Mouse (Mus musculus) CH12.LX (cell line): ENCODE results near the gene Cmas.

ENCODE experiments used
- CTCF ChIP-seq, 2 experiments: IDR thresholded peaks in 1 of 2; conservative IDR thresholded peaks in 1 of 2; 2 replicates each; pipeline ENCODE4 v1.5.1; 2011 to 2012; ENCODE audit warnings: low read depth in 2 of 2, low read length in 2 of 2, improper control_type of control experiment in 1 of 2, inconsistent platforms in 1 of 2, mild to moderate bottlenecking in 1 of 2, moderate library complexity in 1 of 2
- E2F4 ChIP-seq: IDR thresholded peaks from 2 replicates; pipeline ENCODE4 v1.6.1; 2011; ENCODE audit warnings: low read depth, low read length, improper control_type of control experiment; ENCODE audit not compliant: insufficient replicate concordance
- ELF1 ChIP-seq: IDR thresholded peaks from 2 replicates; pipeline ENCODE4 v1.6.1; 2014; ENCODE audit warnings: low read depth, mild to moderate bottlenecking, inconsistent platforms, low read length, improper control_type of control experiment
- EP300 ChIP-seq: IDR thresholded peaks from 2 replicates; pipeline ENCODE4 v1.6.1; 2011; ENCODE audit warnings: low read length, improper control_type of control experiment
- IRF4 ChIP-seq: IDR thresholded peaks from 2 replicates; pipeline ENCODE4 v1.6.1; 2014; ENCODE audit warnings: low read depth, mild to moderate bottlenecking, inconsistent platforms, low read length, improper control_type of control experiment
- JUND ChIP-seq: conservative IDR thresholded peaks from 2 replicates; pipeline ENCODE4 v1.6.1; 2011; ENCODE audit warnings: low read depth, low read length, improper control_type of control experiment
- MAX ChIP-seq: IDR thresholded peaks from 2 replicates; pipeline ENCODE4 v1.6.1; 2011; ENCODE audit warnings: low read length, improper control_type of control experiment
- NELFE ChIP-seq: IDR thresholded peaks from 2 replicates; pipeline ENCODE4 v1.6.1; 2011; ENCODE audit warnings: low read depth, low read length, improper control_type of control experiment
- POLR2A ChIP-seq: IDR thresholded peaks from 2 replicates; pipeline ENCODE4 v1.6.1; 2011; ENCODE audit warnings: low read depth, mild to moderate bottlenecking, improper control_type of control experiment, low read length
- POLR2AphosphoS2 ChIP-seq: IDR thresholded peaks from 2 replicates; pipeline ENCODE4 v1.6.1; 2011; ENCODE audit warnings: low read depth, low read length, improper control_type of control experiment
- RCOR1 ChIP-seq: conservative IDR thresholded peaks from 2 replicates; pipeline ENCODE4 v1.6.1; 2012; ENCODE audit warnings: low read depth, mild to moderate bottlenecking, inconsistent platforms, low read length, improper control_type of control experiment
- TBP ChIP-seq: conservative IDR thresholded peaks from 2 replicates; pipeline ENCODE4 v1.6.1; 2011; ENCODE audit warnings: low read depth, low read length, improper control_type of control experiment
- USF1 ChIP-seq: IDR thresholded peaks from 2 replicates; pipeline ENCODE4 v1.6.1; 2014; ENCODE audit warnings: low read depth, mild to moderate bottlenecking, inconsistent platforms, low read length, improper control_type of control experiment

GRCm38 (mm10) chr6:142788042-142788987, 31.8 kb downstream of the Cmas start:
- no peak for TF ChIP-seq MAX
- TF ChIP-seq ELF1: no peak
- TF ChIP-seq USF1: no peak
- TF ChIP-seq TBP: no peak
- TF ChIP-seq POLR2AphosphoS2: no peak
- TF ChIP-seq CTCF (conservative IDR thresholded peaks at IDR 0.05 in 1 of 2, IDR thresholded peaks at IDR 0.05 in 1 of 2; ENCODE audit: low read depth in 2 of 2, low read length in 2 of 2): no peak
- TF ChIP-seq JUND: no peak
- TF ChIP-seq POLR2A: no peak
- no peak for TF ChIP-seq RCOR1
- TF ChIP-seq NELFE: no peak
- no peak for TF ChIP-seq E2F4
- no peak for TF ChIP-seq IRF4
- TF ChIP-seq EP300: no peak
